Mouse (Mus musculus) embryonic fibroblast, embryonic 13.5 days (primary cell): ENCODE results near the gene Ahnak.

Experiments used
- CTCF ChIP-seq: IDR thresholded peaks from 2 replicates; pipeline ENCODE4 v1.5.1; 2011; ENCODE audit warnings: mild to moderate bottlenecking, control low read depth, low read length, moderate library complexity, borderline replicate concordance; ENCODE audit not compliant: insufficient read depth
- POLR2A ChIP-seq: IDR thresholded peaks from 2 replicates; pipeline ENCODE4 v1.6.1; 2011; ENCODE audit warnings: low read depth, mild to moderate bottlenecking, control low read depth, low read length, moderate library complexity

DNA sequence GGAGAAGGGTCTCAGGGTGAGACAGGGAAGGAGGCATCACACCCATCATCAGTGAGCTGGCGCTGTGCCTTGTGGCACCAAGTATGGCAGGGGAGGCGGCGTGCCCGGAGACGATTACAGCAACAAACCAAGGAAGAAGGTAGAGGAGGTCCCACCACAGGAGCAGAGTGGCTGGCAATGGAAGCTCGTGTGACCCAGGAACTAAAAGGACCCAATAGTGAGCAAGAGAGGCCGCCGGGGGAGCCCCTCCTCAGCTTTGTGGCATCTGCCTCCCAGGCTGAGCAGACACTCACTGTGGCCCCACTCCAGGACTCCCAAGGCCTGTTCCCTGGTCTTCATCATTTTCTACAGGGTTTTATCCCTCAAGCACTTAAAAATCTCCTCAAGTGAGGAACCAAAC, 23.3 kb upstream of the Ahnak start:
- no peak for TF ChIP-seq CTCF
- peak; percentile 41; the same call in 1 of the 2 replicates for TF ChIP-seq POLR2A
